Mouse (Mus musculus) spleen, adult 2 months (tissue): Measurements from ENCODE around the gene Wdr1. TPM values are rescaled to one million over a fixed set of nuclear protein-coding genes. Genes with fewer than 3 reads are reported as not detected.

Source experiments
- DNase-seq, 2 experiments: peaks; one replicate each; pipeline versions ENCODE4 v3.0.0 to v3.0.0-alpha.2; 2012 to 2021; ENCODE audit warnings: low spot score in 2 of 2, low read depth in 1 of 2
- H3K27ac ChIP-seq: fragments of 200-500 bp; 2 replicates; pipeline ENCODE4 v1.5.1; 2012; ENCODE audit warnings: low read length, inconsistent platforms; ENCODE audit not compliant: insufficient read depth
- H3K27me3 ChIP-seq: fragments of 200-500 bp; 2 replicates; pipeline ENCODE4 v1.6.1; 2012; ENCODE audit warnings: mild to moderate bottlenecking, moderate library complexity, low read length, inconsistent platforms; ENCODE audit not compliant: control insufficient read depth, insufficient read depth
- H3K36me3 ChIP-seq: fragments of 200-500 bp; 2 replicates; pipeline ENCODE4 v1.6.1; 2012; ENCODE audit warnings: mild to moderate bottlenecking, low read length, inconsistent platforms; ENCODE audit not compliant: control insufficient read depth, insufficient read depth
- H3K4me1 ChIP-seq: fragments of 200-500 bp; 2 replicates; pipeline ENCODE4 v1.6.1; 2011; ENCODE audit warnings: inconsistent platforms; ENCODE audit not compliant: control insufficient read depth, insufficient read depth, insufficient read length
- H3K4me3 ChIP-seq: fragments of 200-500 bp; 2 replicates; pipeline ENCODE4 v1.5.1; 2011; ENCODE audit warnings: mild to moderate bottlenecking, inconsistent platforms; ENCODE audit not compliant: insufficient read depth, insufficient read length; ENCODE audit errors: extremely low read depth
- CTCF ChIP-seq: fragments of 200-500 bp; IDR thresholded peaks from 2 replicates; pipeline ENCODE4 v1.5.1; 2011; ENCODE audit warnings: mild to moderate bottlenecking, inconsistent platforms; ENCODE audit not compliant: insufficient read depth, insufficient read length, insufficient replicate concordance; ENCODE audit errors: extremely low read depth
- POLR2A ChIP-seq: fragments of 200-500 bp; IDR thresholded peaks from 2 replicates; pipeline ENCODE4 v1.6.1; 2011; ENCODE audit warnings: low read depth, low read length, inconsistent platforms
- WGBS: fragments of 180-500 bp; shearing (Covaris S2); methylation state at CpG from one replicate; pipeline ENCODE4 v1.1.7; 2018; 5-methylcytosine and 5-hydroxymethylcytosine counted together
- polyA plus RNA-seq: library from polyadenylated mRNA; depleted of rRNA; stranded (reverse); fragments of >200 nt; gene quantifications from 2 replicates; pipeline ENCODE4 v1.2.3, GENCODE M21; 2012

The Wdr1 gene
- polyA plus RNA-seq, 1 experiment = 172 TPM

DNA sequence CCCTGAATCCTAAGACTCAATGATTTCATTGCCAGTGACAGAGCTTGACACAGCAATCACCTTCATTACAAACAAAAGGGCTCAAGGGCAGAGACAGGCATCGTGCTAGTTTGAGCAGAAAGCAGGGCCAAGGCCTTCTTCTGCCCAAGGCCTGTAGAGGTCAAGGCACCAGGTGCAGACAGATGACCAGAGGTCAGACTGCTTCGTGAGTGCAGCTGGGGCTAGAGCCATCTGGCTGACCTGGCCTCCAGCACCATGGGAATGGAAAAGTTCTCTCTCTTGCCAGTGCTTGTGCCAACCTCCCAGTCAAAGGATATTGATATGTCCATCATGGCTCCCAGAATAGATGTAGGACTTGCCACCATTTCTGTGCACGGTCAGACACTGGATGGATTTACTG is 26.2 kb downstream of the Wdr1 start:
- no peaks in the 10 kb centered on the region for H3K27me3 ChIP-seq
- no peak for DNase-seq
- TF ChIP-seq POLR2A (no peak), CTCF (no peak)
- H3K4me1 ChIP-seq = no peaks in the 10 kb centered on the region
- 91% methylated on average over 3 of the region's 3 CpGs for WGBS
- H3K36me3 ChIP-seq = peaks cover 81% of the 10 kb centered on the region
- no peak overlapping the region for H3K27ac ChIP-seq
- H3K4me3 ChIP-seq = no peak overlapping the region

DNA sequence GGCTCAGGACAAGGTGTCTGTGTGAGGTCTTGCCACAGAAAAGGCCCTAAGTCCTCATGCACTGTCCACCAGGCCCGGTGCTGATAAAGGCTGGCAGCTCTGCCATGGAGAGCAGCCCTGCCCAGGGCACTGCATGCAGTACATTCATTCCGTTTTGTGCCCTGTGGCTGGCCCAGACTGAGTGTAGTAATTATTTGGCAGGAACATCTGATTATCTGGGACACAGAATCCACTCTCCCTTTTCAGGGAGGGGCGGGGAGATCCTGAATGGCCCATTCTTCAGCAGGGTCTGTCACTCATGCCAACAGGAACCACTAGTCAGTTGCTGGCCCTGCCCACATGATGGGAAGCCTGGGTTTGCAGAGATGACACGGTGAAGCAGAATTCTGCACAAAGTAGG is 30.9 kb downstream of the Wdr1 start:
- TF ChIP-seq POLR2A (no peak), CTCF (no peak)
- H3K27me3 ChIP-seq = no peaks in the 10 kb centered on the region
- peaks cover 80% of the 10 kb centered on the region for H3K36me3 ChIP-seq
- 83% methylated on average over 4 of the region's 4 CpGs for WGBS
- no peak overlapping the region for H3K4me3 ChIP-seq
- no peak for DNase-seq
- no peak overlapping the region for H3K27ac ChIP-seq
- no peaks in the 10 kb centered on the region for H3K4me1 ChIP-seq

DNA sequence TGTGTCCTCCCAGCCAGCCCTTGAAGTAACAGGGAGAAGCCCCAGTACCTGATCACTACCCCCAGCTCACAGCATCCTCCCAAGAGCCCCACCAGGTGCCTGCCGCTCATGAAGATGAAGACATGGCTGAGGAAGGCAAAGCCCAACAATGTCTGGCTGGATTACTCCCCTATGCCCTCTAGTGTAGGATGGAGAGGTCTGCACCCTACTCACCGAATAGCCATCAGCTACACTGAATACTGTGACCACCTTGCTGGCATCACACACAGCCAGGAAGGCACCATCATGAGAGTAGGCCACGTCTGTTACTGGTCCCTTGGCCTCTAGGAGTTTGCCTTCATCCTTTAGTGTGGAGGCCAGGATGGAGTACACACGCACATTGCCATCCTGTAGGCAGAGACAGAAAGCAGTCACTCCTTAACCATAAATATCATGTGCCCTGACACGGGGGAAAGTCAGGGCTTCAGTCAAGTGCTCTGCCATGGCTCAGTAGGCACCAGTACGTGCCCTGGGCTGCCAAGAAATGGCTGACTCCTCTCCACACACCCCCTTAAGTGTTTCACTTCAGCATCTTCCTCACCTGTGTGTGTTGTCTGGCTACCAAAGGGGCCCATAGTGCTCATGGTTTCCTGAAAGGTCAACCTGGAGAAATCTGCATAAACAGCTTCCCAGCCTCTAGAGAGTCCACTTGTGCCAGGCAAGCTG is 33.1 kb downstream of the Wdr1 start:
- WGBS = 78% methylated on average over 6 of the region's 6 CpGs
- Histone ChIP-seq H3K27ac (no peak overlapping the region), H3K4me3 (no peak overlapping the region), H3K4me1 (no peaks in the 10 kb centered on the region), H3K27me3 (no peaks in the 10 kb centered on the region), H3K36me3 (peaks cover 75% of the 10 kb centered on the region)
- DNase-seq = no peak
- TF ChIP-seq CTCF = no peak
- no peak for TF ChIP-seq POLR2A

DNA sequence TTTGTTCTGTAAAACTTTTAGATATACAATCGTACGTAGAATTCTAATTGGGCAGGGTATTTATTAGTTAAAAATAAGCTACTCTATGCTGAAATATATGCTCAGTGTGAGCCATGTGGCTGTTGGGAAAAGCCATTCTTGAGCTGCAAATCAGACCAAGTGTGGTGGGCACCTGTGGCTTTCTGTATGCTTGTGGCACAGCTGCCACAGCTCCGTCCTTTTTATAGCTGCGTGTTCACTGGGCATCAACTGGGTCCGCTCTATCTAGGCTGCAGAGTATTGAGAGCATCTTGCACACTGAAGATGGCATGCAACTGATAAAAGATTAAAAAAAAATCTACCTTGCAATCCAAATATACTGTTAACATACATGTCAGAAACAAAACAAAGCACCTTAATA is 40.0 kb downstream of the Wdr1 start:
- TF ChIP-seq CTCF = no peak
- TF ChIP-seq POLR2A = no peak
- no peaks in the 10 kb centered on the region for H3K27me3 ChIP-seq
- peaks cover 23% of the 10 kb centered on the region for H3K36me3 ChIP-seq
- DNase-seq = no peak
- WGBS = 75% methylated on average over 5 of the region's 5 CpGs
- no peak overlapping the region for H3K4me3 ChIP-seq
- H3K27ac ChIP-seq = no peak overlapping the region
- H3K4me1 ChIP-seq = no peaks in the 10 kb centered on the region

DNA sequence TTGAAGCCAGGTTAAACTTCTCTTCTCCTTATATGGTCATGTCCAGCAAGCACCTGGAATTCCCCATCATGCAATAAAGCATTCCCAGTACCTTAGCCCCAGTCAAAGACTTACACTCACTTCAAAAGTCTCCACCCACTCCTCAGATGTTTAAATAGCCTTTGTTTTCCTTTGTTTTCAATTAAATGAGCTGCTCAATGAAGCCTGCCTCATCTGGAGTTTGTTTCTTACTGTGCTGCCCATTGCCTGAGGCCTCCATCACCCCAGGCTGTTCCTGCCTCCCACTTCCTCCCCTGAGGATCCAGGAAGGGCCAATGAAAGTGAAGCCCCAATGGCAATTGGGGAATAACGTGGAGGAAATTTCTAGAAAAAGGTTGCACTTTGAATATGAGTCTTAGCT is 42.2 kb downstream of the Wdr1 start:
- no peak overlapping the region for H3K27ac ChIP-seq
- no peak for TF ChIP-seq CTCF
- TF ChIP-seq POLR2A = no peak
- DNase-seq = no peak
- 84% methylated on average over 1 of the region's 1 CpGs for WGBS
- no peaks in the 10 kb centered on the region for H3K4me1 ChIP-seq
- H3K4me3 ChIP-seq = no peak overlapping the region
- H3K27me3 ChIP-seq = no peaks in the 10 kb centered on the region
- peaks cover 5% of the 10 kb centered on the region for H3K36me3 ChIP-seq

DNA sequence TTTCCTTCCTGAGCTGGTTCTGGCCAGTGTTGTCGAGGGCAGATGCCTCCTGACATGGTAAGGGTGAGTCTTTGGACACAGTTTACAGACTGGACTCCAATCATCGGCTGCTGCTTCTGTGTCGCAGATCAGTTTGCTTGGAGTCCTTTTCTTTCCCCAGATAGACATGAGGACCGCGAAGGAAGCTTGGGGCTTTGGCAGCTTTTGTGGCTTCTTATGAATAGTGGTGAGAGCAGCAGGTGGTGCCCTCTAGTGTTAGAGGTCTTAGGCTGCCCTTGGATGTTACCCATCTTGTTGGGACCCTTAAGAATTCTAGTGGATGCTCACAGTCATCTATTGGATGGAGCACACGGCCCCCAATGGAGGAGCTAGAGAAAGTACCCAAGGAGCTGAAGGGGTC is 46.8 kb downstream of the Wdr1 start:
- no peak for TF ChIP-seq CTCF
- TF ChIP-seq POLR2A = no peak
- peak; percentile 7 to 30 for DNase-seq
- 9% methylated on average over 6 of the region's 6 CpGs for WGBS

DNA sequence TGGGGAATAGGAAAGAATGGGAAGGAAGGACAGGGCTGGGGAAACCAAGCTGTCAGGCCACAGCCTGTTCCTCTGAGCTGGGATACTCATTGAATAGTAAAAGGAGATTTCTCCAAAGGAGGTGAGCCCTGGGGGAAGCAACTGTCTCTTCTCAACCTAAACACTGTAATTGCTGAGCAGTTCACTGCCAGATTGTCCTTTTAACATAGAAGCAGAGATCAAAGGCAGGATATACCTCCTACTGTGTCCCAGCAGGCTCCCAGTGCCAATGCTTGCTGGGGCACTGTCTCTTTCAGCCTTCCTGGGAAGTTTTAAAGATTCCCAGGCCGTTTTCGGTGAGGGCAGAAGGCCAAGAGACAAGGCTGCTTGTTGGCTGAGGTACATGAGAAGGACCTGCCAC is 50.0 kb downstream of the Wdr1 start:
- TF ChIP-seq CTCF = no peak
- no peak for TF ChIP-seq POLR2A
- Histone ChIP-seq H3K36me3 (no peaks in the 10 kb centered on the region), H3K27ac (no peak overlapping the region), H3K4me3 (no peak overlapping the region), H3K4me1 (no peaks in the 10 kb centered on the region), H3K27me3 (no peaks in the 10 kb centered on the region)
- 32% methylated on average over 2 of the region's 2 CpGs for WGBS
- no peak for DNase-seq

More for the DNA sequence above, 46.8 kb downstream of the Wdr1 start:
- H3K27ac ChIP-seq = no peak overlapping the region
- H3K4me1 ChIP-seq = no peaks in the 10 kb centered on the region
- H3K27me3 ChIP-seq = no peaks in the 10 kb centered on the region
- H3K4me3 ChIP-seq = no peak overlapping the region
- H3K36me3 ChIP-seq = no peaks in the 10 kb centered on the region
